Comparison of ENCODE assay signal across 9 mouse cellular contexts in the genomic region with DNA sequence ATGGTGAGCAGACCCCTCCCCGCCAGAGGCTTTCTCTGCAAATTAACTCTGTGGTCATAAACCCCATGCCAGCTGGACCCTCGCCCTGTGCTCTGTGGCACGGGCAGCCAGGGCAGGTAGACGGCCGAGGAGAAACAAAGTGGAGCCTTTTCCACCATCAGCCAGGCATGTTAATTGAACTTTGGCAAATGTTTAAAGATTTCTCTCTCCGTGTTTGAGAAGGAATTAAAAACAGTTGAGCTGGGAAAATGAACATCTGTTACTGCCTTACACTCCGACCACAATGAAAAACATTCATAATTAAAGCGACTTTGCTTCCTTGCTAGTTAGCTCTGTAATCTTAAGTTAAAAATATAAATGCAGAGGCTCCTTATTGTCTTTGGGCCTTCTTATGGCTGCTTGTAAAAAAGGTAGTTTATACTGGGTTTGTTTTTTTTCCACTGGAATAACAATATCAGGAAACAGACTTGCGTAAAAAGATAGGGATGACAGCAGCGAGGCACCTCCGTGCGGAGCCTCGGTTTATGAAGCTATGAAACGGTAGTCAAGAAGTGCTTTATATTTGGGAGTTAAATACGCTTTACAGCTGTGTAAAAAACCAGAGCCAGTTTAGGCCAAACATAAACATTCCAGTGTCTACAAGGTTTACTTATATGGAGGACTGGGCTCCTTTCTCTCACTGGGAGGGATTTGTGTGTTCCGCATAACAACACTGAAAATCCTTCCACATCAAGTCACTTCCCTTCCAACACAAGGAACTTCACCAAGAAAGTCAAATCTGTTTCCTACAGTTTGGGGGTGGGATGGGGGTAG.
DNase-seq lines count a peak whose midpoint lies in the region; ATAC-seq lines count a peak whose summit lies in the region.
"Had no signal": no experiment of that assay in that cellular context is flagged by ENCODE, and none has a peak within 500 bp of the region (broad histone marks: within the 10 kb centered on the region; RNA-seq: fewer than 3 reads in every experiment).

No protein-coding gene starts in this region.

- H3K9me3 ChIP-seq in heart, embryonic 10.5 days: no peaks in the 10 kb centered on the region
- H3K9me3 ChIP-seq in embryonic facial prominence, embryonic 11.5 days (replicated peaks; ENCODE audit: control insufficient read depth, low read length): no peaks in the 10 kb centered on the region
- peaks cover 8% of the 10 kb centered on the region; the same call in 1 of the 2 replicates for H3K9me3 ChIP-seq in limb, embryonic 12.5 days
- H3K9me3 ChIP-seq: liver, embryonic 15.5 days had no signal

- H3K4me1 ChIP-seq in heart, embryonic 10.5 days: peaks cover 42% of the 10 kb centered on the region
- no peaks in the 10 kb centered on the region for H3K4me1 ChIP-seq in embryonic facial prominence, embryonic 11.5 days (ENCODE audit: control insufficient read depth, insufficient read depth, low read length)
- H3K4me1 ChIP-seq in limb, embryonic 12.5 days (replicated peaks): peaks cover 74% of the 10 kb centered on the region
- H3K4me1 ChIP-seq: liver, embryonic 15.5 days had no signal

- H3K27ac ChIP-seq in heart, embryonic 10.5 days: peak overlapping the region; percentile 74
- no peak overlapping the region for H3K27ac ChIP-seq in embryonic facial prominence, embryonic 11.5 days (replicated peaks; ENCODE audit: low read depth, low read length)
- H3K27ac ChIP-seq in limb, embryonic 12.5 days: peak overlapping the region; percentile 92
- H3K27ac ChIP-seq: liver, embryonic 15.5 days had no signal

- H3K36me3 ChIP-seq in heart, embryonic 10.5 days: no peaks in the 10 kb centered on the region
- H3K36me3 ChIP-seq in embryonic facial prominence, embryonic 11.5 days (replicated peaks; ENCODE audit: control insufficient read depth, insufficient read depth, low read depth, low read length): no peaks in the 10 kb centered on the region
- H3K36me3 ChIP-seq in limb, embryonic 12.5 days: no peaks in the 10 kb centered on the region
- H3K36me3 ChIP-seq: liver, embryonic 15.5 days had no signal

- ATAC-seq in embryonic facial prominence, embryonic 11.5 days (replicated peaks; ENCODE audit: insufficient number of reproducible peaks, low FRiP score, low TSS enrichment, low read depth): no peak
- no peak; the same call in 1 of the 2 replicates for ATAC-seq in limb, embryonic 12.5 days (ENCODE audit: insufficient number of reproducible peaks, insufficient read depth, low FRiP score, low TSS enrichment, low read depth)

- no peak for DNase-seq in heart, embryonic 10.5 days (ENCODE audit: low spot score)
- DNase-seq in heart, postnatal 4 days: no peak
- DNase-seq in layer of hippocampus, adult 9-10 months (ENCODE audit: low spot score): peak; percentile 17
- DNase-seq in layer of hippocampus, postnatal 36 days: no peak
- DNase-seq in embryonic facial prominence, embryonic 11.5 days (ENCODE audit: low spot score): peak; percentile 24
- DNase-seq in spleen, postnatal 36 days (ENCODE audit: low spot score in 2 of 2): no peak
- DNase-seq in ovary, adult 18-20 months (ENCODE audit: low spot score): no peak

- H3K9ac ChIP-seq in embryonic facial prominence, embryonic 11.5 days (replicated peaks; ENCODE audit: low read length): no peak overlapping the region
- H3K9ac ChIP-seq in limb, embryonic 12.5 days (replicated peaks): no peak overlapping the region
- H3K9ac ChIP-seq: liver, embryonic 15.5 days had no signal

- no peak overlapping the region for H3K4me3 ChIP-seq in heart, embryonic 10.5 days
- no peak overlapping the region for H3K4me3 ChIP-seq in embryonic facial prominence, embryonic 11.5 days (ENCODE audit: low read depth, low read length)
- no peak overlapping the region for H3K4me3 ChIP-seq in limb, embryonic 12.5 days (replicated peaks)
- H3K4me3 ChIP-seq: liver, embryonic 15.5 days had no signal

- H3K27me3 ChIP-seq in heart, embryonic 10.5 days (ENCODE audit: insufficient read depth, poor library complexity, severe bottlenecking): no peaks in the 10 kb centered on the region
- H3K27me3 ChIP-seq in embryonic facial prominence, embryonic 11.5 days (ENCODE audit: control insufficient read depth, insufficient read depth, low read length): no peaks in the 10 kb centered on the region
- peaks cover 9% of the 10 kb centered on the region; the same call in 1 of the 2 replicates for H3K27me3 ChIP-seq in limb, embryonic 12.5 days
- H3K27me3 ChIP-seq: liver, embryonic 15.5 days had no signal

- no peak overlapping the region for H3K4me2 ChIP-seq in embryonic facial prominence, embryonic 11.5 days (ENCODE audit: low read depth, low read length)
- peak overlapping the region; percentile 42 for H3K4me2 ChIP-seq in limb, embryonic 12.5 days
- H3K4me2 ChIP-seq: liver, embryonic 15.5 days had no signal

- WGBS in heart, embryonic 10.5 days: 66% methylated on average over 16 of the region's 16 CpGs
- WGBS in embryonic facial prominence, embryonic 11.5 days: 57% methylated on average over 16 of the region's 16 CpGs
- WGBS in limb, embryonic 12.5 days: 17% methylated on average over 16 of the region's 16 CpGs

Comparison
In these comparisons a context has a peak if more than half of its experiments do, and no peak if none do; other contexts are left out.
1. DNase-seq: peak in layer of hippocampus, adult 9-10 months (single experiment) and embryonic facial prominence, embryonic 11.5 days (single experiment); none in heart, embryonic 10.5 days (single experiment), heart, postnatal 4 days (single experiment), layer of hippocampus, postnatal 36 days (0 of 2), spleen, postnatal 36 days (0 of 2) and ovary, adult 18-20 months (single experiment).